Mouse (Mus musculus) hindbrain, embryonic 11.5 days (tissue): ENCODE measurements around the gene Nell1. TPM values are rescaled to one million over a fixed set of nuclear protein-coding genes. Genes with fewer than 3 reads are reported as not detected.

Source experiments
- ATAC-seq: fragments of 200-750 bp; cut with Nextera tagmentation; 2 replicates; pipeline ENCODE4 v1.8.0; 2017; ENCODE audit warnings: mild to moderate bottlenecking, moderate TSS enrichment, moderate library complexity; ENCODE audit not compliant: low FRiP score
- DNase-seq: peaks from one replicate; pipeline ENCODE4 v3.0.0-alpha.2; 2015; ENCODE audit warnings: low spot score
- H3K27ac ChIP-seq: fragments of 300-500 bp; sonication (generic); 2 replicates; pipeline ENCODE4 v1.5.1; 2014; ENCODE audit warnings: mild to moderate bottlenecking, low read depth, low read length
- H3K27me3 ChIP-seq: fragments of 300-500 bp; sonication (generic); 2 replicates; pipeline ENCODE4 v1.6.1; 2014; ENCODE audit warnings: mild to moderate bottlenecking, low read length, moderate library complexity, mixed read lengths; ENCODE audit not compliant: control insufficient read depth, insufficient read depth
- H3K36me3 ChIP-seq: fragments of 300-500 bp; sonication (generic); 2 replicates; pipeline ENCODE4 v1.6.1; 2014; ENCODE audit warnings: mild to moderate bottlenecking, low read length, moderate library complexity, mixed read lengths; ENCODE audit not compliant: control insufficient read depth, insufficient read depth
- H3K4me1 ChIP-seq: fragments of 300-500 bp; sonication (generic); replicated peaks from 2 replicates; pipeline ENCODE4 v1.6.1; 2014; ENCODE audit warnings: low read length, mixed read lengths; ENCODE audit not compliant: control insufficient read depth, insufficient read depth
- H3K4me2 ChIP-seq: fragments of 300-500 bp; sonication (generic); replicated peaks from 2 replicates; pipeline ENCODE4 v1.6.1; 2014; ENCODE audit warnings: mild to moderate bottlenecking, low read depth, low read length
- H3K4me3 ChIP-seq: fragments of 300-500 bp; sonication (generic); 2 replicates; pipeline ENCODE4 v1.5.1; 2014; ENCODE audit warnings: low read depth, low read length
- H3K9ac ChIP-seq: fragments of 300-500 bp; sonication (generic); 2 replicates; pipeline ENCODE4 v1.6.1; 2014; ENCODE audit warnings: low read depth, low read length
- H3K9me3 ChIP-seq: fragments of 300-500 bp; sonication (generic); 2 replicates; pipeline ENCODE4 v1.6.1; 2016; ENCODE audit warnings: low read length; ENCODE audit not compliant: control insufficient read depth
- WGBS: fragments of 180-500 bp; shearing (Covaris S2); extraction: QIAGEN DNeasy Blood & Tissue Kit; methylation state at CpG from one replicate; pipeline ENCODE4 v1.1.7; 2014; 5-methylcytosine and 5-hydroxymethylcytosine counted together
- polyA plus RNA-seq: library from polyadenylated mRNA; unstranded; fragments of >200 nt; fragmentation: Nextera tagmentation; extraction: Ambion mirVana; gene quantifications from 2 replicates; pipeline ENCODE4 v1.2.1, GENCODE M21; 2014

The Nell1 gene
- polyA plus RNA-seq, 1 experiment from 2014 or later = 3.1 TPM

DNA sequence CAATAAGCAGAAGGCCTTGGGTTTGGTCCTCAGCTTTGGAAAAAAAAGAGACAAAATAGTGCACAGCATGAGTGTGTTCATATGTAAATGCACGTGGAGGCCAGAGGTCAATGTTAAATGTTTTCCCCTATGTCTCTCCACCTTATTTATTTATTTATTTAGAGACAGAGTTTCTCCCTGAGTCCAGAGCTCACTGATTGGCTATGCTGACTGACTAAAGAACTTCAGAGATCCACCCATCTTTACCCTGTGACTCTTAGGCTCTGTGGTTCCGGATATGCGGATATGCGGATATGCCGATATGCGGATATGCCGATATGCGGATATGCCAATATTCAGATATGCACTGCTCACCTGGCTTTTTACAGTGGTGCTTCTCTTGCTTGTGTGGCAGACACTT, 11.3 kb downstream of the Nell1 start:
- Histone ChIP-seq H3K9ac (no peak overlapping the region), H3K4me3 (no peak overlapping the region), H3K4me1 (no peaks in the 10 kb centered on the region), H3K36me3 (no peaks in the 10 kb centered on the region), H3K27ac (no peak overlapping the region), H3K9me3 (no peaks in the 10 kb centered on the region), H3K4me2 (no peak overlapping the region), H3K27me3 (no peaks in the 10 kb centered on the region; the same call in 1 of the 2 replicates)
- 89% methylated on average over 8 of the region's 8 CpGs for WGBS
- DNase-seq = no peak
- ATAC-seq = no peak

- DNase-seq = no peak
- H3K4me3 ChIP-seq = no peak overlapping the region
- no peak overlapping the region for H3K27ac ChIP-seq
- H3K4me1 ChIP-seq = no peaks in the 10 kb centered on the region
- no peak for ATAC-seq
- 86% methylated on average over 4 of the region's 4 CpGs for WGBS
- no peak overlapping the region for H3K9ac ChIP-seq
- no peaks in the 10 kb centered on the region for H3K27me3 ChIP-seq
- no peaks in the 10 kb centered on the region for H3K36me3 ChIP-seq
- H3K9me3 ChIP-seq = no peaks in the 10 kb centered on the region
- no peak overlapping the region for H3K4me2 ChIP-seq
Observed at GRCm38 (mm10) chr7:49999321-49999720, 24.7 kb downstream of the Nell1 start.

GRCm38 (mm10) chr7:50005268-50005667, 30.6 kb downstream of the Nell1 start:
- 69% methylated on average over 2 of the region's 2 CpGs for WGBS
- Histone ChIP-seq H3K36me3 (no peaks in the 10 kb centered on the region), H3K4me3 (no peak overlapping the region), H3K9me3 (no peaks in the 10 kb centered on the region), H3K27ac (no peak overlapping the region), H3K4me2 (no peak overlapping the region), H3K27me3 (no peaks in the 10 kb centered on the region), H3K4me1 (no peaks in the 10 kb centered on the region), H3K9ac (no peak overlapping the region)
- ATAC-seq (no peak), DNase-seq (no peak)

DNA sequence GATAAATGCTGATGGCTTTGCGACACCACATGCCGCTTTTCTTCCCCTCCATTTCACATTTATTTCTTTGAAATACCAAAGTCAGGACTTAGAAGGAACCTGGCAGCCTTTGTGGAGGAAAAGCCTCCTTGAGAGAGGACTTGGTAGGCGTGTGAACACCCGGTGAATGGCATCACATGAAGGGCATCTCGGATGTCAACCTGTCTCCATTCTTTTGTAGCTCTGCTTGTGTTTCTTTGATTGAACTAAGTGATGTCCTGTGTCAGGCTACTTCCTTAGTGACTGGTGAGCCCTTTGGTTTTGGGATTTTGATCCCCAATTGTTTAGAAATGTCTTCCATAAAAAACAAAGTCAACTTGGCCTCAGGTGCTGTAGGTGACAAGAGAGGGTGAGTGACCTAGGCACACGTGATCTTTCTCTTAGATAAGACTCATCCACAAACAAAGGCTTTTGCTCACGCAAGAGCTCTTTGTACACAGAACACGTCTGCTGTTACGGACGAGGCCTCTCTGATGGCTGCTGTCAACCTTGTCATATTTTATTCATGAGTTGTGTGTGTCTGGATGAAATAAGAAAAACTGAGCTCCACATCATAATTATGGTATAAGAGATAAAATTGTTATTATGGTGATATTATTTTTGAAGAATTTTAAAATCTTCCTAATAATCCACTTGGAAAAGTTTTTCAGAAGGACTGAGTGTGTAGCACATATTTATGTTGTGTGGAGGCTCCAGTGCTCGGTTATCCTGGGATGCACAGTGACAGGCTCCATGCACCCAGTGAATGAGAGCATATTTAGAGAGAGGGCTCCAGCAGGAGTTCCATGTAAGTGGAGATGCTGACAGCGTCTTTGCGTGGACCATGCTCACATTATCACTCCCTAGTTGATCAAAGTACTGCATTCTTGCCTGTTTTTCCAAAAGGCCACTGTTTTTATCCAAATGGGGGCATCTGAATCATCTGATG, 60.8 kb downstream of the Nell1 start:
- no peaks in the 10 kb centered on the region for H3K9me3 ChIP-seq
- H3K4me2 ChIP-seq = no peak overlapping the region
- no peak overlapping the region for H3K4me3 ChIP-seq
- no peak overlapping the region for H3K27ac ChIP-seq
- no peaks in the 10 kb centered on the region for H3K36me3 ChIP-seq
- 76% methylated on average over 13 of the region's 13 CpGs for WGBS
- H3K4me1 ChIP-seq = no peaks in the 10 kb centered on the region
- H3K27me3 ChIP-seq = no peaks in the 10 kb centered on the region
- ATAC-seq (peak; percentile 60; the same call in 1 of the 2 replicates), DNase-seq (no peak)
- H3K9ac ChIP-seq = no peak overlapping the region

GRCm38 (mm10) chr7:50041112-50041511, 66.4 kb downstream of the Nell1 start:
- H3K27me3 ChIP-seq = no peaks in the 10 kb centered on the region
- no peak overlapping the region for H3K9ac ChIP-seq
- no peaks in the 10 kb centered on the region for H3K36me3 ChIP-seq
- no peak overlapping the region for H3K4me3 ChIP-seq
- DNase-seq = no peak
- no peak overlapping the region for H3K27ac ChIP-seq
- no peaks in the 10 kb centered on the region for H3K4me1 ChIP-seq
- H3K9me3 ChIP-seq = no peaks in the 10 kb centered on the region
- WGBS = 63% methylated on average over 6 of the region's 6 CpGs
- no peak for ATAC-seq
- no peak overlapping the region for H3K4me2 ChIP-seq

- no peaks in the 10 kb centered on the region for H3K4me1 ChIP-seq
- DNase-seq (no peak), ATAC-seq (no peak)
- H3K4me3 ChIP-seq = no peak overlapping the region
- WGBS = 92% methylated on average over 4 of the region's 4 CpGs
- H3K4me2 ChIP-seq = no peak overlapping the region
- no peaks in the 10 kb centered on the region for H3K27me3 ChIP-seq
- no peaks in the 10 kb centered on the region for H3K36me3 ChIP-seq
- no peaks in the 10 kb centered on the region for H3K9me3 ChIP-seq
- no peak overlapping the region for H3K27ac ChIP-seq
- H3K9ac ChIP-seq = no peak overlapping the region
Observed at GRCm38 (mm10) chr7:50050144-50050543, 75.5 kb downstream of the Nell1 start.

DNA sequence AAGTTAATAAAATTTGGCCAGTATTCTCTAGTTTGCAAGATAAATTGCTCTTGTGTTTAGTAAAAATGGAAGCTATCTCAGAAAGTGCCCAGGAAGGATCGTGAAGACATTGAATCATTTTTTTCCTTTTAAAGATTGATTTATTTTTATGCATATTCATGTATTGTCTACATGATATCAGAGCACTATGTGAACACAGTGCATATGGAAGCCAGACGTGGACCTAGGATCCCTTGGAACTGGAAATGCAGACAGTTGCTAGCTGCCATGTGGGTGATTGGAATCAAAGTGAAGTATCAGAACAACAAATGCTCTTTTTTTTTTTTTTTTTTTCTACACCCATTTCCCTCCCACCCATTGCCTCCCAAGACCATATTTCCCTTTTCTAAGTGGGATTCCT, 79.0 kb downstream of the Nell1 start:
- no peak overlapping the region for H3K4me2 ChIP-seq
- H3K9me3 ChIP-seq = no peaks in the 10 kb centered on the region
- H3K27me3 ChIP-seq = no peaks in the 10 kb centered on the region
- no peak for DNase-seq
- no peak for ATAC-seq
- WGBS = 80% methylated on average over 2 of the region's 2 CpGs
- H3K9ac ChIP-seq = no peak overlapping the region
- H3K4me3 ChIP-seq = no peak overlapping the region
- H3K27ac ChIP-seq = no peak overlapping the region
- H3K4me1 ChIP-seq = no peaks in the 10 kb centered on the region
- H3K36me3 ChIP-seq = no peaks in the 10 kb centered on the region

DNA sequence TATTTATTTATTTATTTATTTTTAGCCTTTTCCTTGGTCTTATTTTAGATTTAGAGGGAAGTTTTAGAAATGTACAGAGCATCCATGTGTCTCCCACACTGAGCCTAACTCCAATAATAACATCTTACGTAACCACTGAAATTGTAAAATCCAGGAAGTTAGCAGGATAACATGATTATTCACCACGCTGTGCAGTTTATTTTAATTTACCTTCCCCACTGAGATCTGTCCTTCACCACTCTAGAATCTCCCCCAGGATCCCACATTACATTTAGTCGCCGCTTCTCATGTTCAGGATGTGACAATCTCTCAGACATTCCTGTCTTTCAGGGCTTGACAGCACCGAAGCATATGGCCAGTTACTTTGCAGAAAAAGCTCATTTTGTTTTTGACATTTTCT, 119.8 kb downstream of the Nell1 start:
- ATAC-seq (no peak), DNase-seq (no peak)
- H3K9me3 ChIP-seq = no peaks in the 10 kb centered on the region
- no peaks in the 10 kb centered on the region for H3K27me3 ChIP-seq
- no peaks in the 10 kb centered on the region for H3K36me3 ChIP-seq
- no peak overlapping the region for H3K4me2 ChIP-seq
- no peak overlapping the region for H3K27ac ChIP-seq
- no peak overlapping the region for H3K9ac ChIP-seq
- WGBS = 76% methylated on average over 5 of the region's 5 CpGs
- H3K4me1 ChIP-seq = no peaks in the 10 kb centered on the region
- H3K4me3 ChIP-seq = no peak overlapping the region
